Mouse (Mus musculus) midbrain, postnatal 0 days (tissue): ENCODE measurements around the gene Pnmt. TPM values are rescaled to one million over a fixed set of nuclear protein-coding genes. Genes with fewer than 3 reads are reported as not detected.
A peak's percentile ranks its signal among the peaks of the same experiment; 100 is the strongest.

Experiments used
- ATAC-seq: fragments of 200-750 bp; cut with Nextera tagmentation; 2 replicates; pipeline ENCODE4 v1.8.0; 2017; ENCODE audit warnings: moderate number of reproducible peaks, mild to moderate bottlenecking, moderate TSS enrichment, moderate library complexity; ENCODE audit not compliant: low FRiP score
- DNase-seq: peaks from one replicate; pipeline ENCODE4 v3.0.0-alpha.2; 2015; ENCODE audit warnings: low spot score
- H3K27ac ChIP-seq: fragments of 300-500 bp; sonication (generic); 2 replicates; pipeline ENCODE4 v1.5.1; 2014; ENCODE audit warnings: low read depth, mild to moderate bottlenecking, low read length, mixed read lengths
- H3K27me3 ChIP-seq: fragments of 300-500 bp; sonication (generic); 2 replicates; pipeline ENCODE4 v1.6.1; 2014; ENCODE audit warnings: low read length, control low read depth, mixed read lengths; ENCODE audit not compliant: insufficient read depth
- H3K36me3 ChIP-seq: fragments of 300-500 bp; sonication (generic); 2 replicates; pipeline ENCODE4 v1.6.1; 2014; ENCODE audit warnings: low read length, control low read depth, mixed read lengths; ENCODE audit not compliant: insufficient read depth
- H3K4me1 ChIP-seq: fragments of 300-500 bp; sonication (generic); 2 replicates; pipeline ENCODE4 v1.6.1; 2014; ENCODE audit warnings: mild to moderate bottlenecking, control low read depth, antibody characterized with exemption, low read length, mixed read lengths; ENCODE audit not compliant: insufficient read depth
- H3K4me2 ChIP-seq: fragments of 300-500 bp; sonication (generic); 2 replicates; pipeline ENCODE4 v1.6.1; 2014; ENCODE audit warnings: low read depth, mild to moderate bottlenecking, low read length, mixed read lengths; ENCODE audit not compliant: poor library complexity, severe bottlenecking
- H3K4me3 ChIP-seq: fragments of 300-500 bp; sonication (generic); 2 replicates; pipeline ENCODE4 v1.5.1; 2014; ENCODE audit warnings: low read depth, mild to moderate bottlenecking, low read length, moderate library complexity
- H3K9ac ChIP-seq: fragments of 300-500 bp; sonication (generic); replicated peaks from 2 replicates; pipeline ENCODE4 v1.6.1; 2014; ENCODE audit warnings: mild to moderate bottlenecking, low read length, moderate library complexity, mixed read lengths; ENCODE audit not compliant: poor library complexity, severe bottlenecking
- H3K9me3 ChIP-seq: fragments of 300-500 bp; sonication (generic); 2 replicates; pipeline ENCODE4 v1.6.1; 2016; ENCODE audit warnings: low read length, control low read depth
- CTCF ChIP-seq: IDR thresholded peaks from 2 replicates; pipeline ENCODE4 v1.5.1; 2016; ENCODE audit warnings: antibody characterized with exemption, mild to moderate bottlenecking
- WGBS: fragments of 180-500 bp; shearing (Covaris S2); extraction: QIAGEN DNeasy Blood & Tissue Kit; methylation state at CpG from one replicate; pipeline ENCODE4 v1.1.7; 2014; 5-methylcytosine and 5-hydroxymethylcytosine counted together
- polyA plus RNA-seq: library from polyadenylated mRNA; unstranded; fragments of >200 nt; fragmentation: Nextera tagmentation; extraction: Ambion mirVana; gene quantifications from 2 replicates; pipeline ENCODE4 v1.2.1, GENCODE M21; 2015
- total RNA-seq: library from RNA; depleted of rRNA; stranded (reverse); fragments of >200 nt; gene quantifications from 2 replicates; pipeline ENCODE4 v1.2.3, GENCODE M21; 2014

The Pnmt gene
- total and polyA plus RNA-seq, 2 experiments from 2014 or later, result 3.4 to 4.3 TPM

- DNase-seq (no peak), ATAC-seq (no peak)
- H3K9ac ChIP-seq, result peak within 1 kb of the TSS; percentile 40
- under 1% methylated on average over 39 of the region's 55 CpGs for WGBS
- H3K36me3 ChIP-seq, result no peaks in the 10 kb centered on the region
- no peak within 1 kb of the TSS for H3K27ac ChIP-seq
- TF ChIP-seq CTCF, result no peak
- no peaks in the 10 kb centered on the region for H3K9me3 ChIP-seq
- no peaks in the 10 kb centered on the region for H3K4me1 ChIP-seq
- H3K27me3 ChIP-seq, result peaks cover 58% of the 10 kb centered on the region
- peak within 1 kb of the TSS; percentile 90 for H3K4me2 ChIP-seq
- H3K4me3 ChIP-seq, result peak within 1 kb of the TSS; percentile 53
These were observed 37.9 kb upstream of the Pnmt start, which contains the start of gene Ppp1r1b for GRCm38 (mm10) chr11:98348083-98348961. Ppp1r1b (plus strand) TSS chr11:98348404.

GRCm38 (mm10) chr11:98349308-98349707 lies 36.9 kb upstream of the Pnmt start:
- H3K27me3 ChIP-seq, result peaks cover 58% of the 10 kb centered on the region
- no peak overlapping the region for H3K9ac ChIP-seq
- DNase-seq, result no peak
- H3K36me3 ChIP-seq, result no peaks in the 10 kb centered on the region
- H3K4me2 ChIP-seq, result peak overlapping the region; percentile 90
- H3K9me3 ChIP-seq, result no peaks in the 10 kb centered on the region
- WGBS, result 4% methylated on average over 9 of the region's 9 CpGs
- no peak overlapping the region for H3K27ac ChIP-seq
- TF ChIP-seq CTCF, result no peak
- no peak overlapping the region for H3K4me3 ChIP-seq
- no peak for ATAC-seq
- no peaks in the 10 kb centered on the region for H3K4me1 ChIP-seq

- H3K4me2 ChIP-seq, result no peak overlapping the region
- H3K27ac ChIP-seq, result no peak overlapping the region
- H3K27me3 ChIP-seq, result peaks cover 41% of the 10 kb centered on the region
- H3K9me3 ChIP-seq, result no peaks in the 10 kb centered on the region
- H3K4me1 ChIP-seq, result no peaks in the 10 kb centered on the region
- 76% methylated on average over 18 of the region's 18 CpGs for WGBS
- no peak overlapping the region for H3K9ac ChIP-seq
- ATAC-seq (no peak), DNase-seq (no peak)
- H3K4me3 ChIP-seq, result no peak overlapping the region
- TF ChIP-seq CTCF, result no peak
- no peaks in the 10 kb centered on the region for H3K36me3 ChIP-seq
These were observed 33.8 kb upstream of the Pnmt start for GRCm38 (mm10) chr11:98352272-98352990.

GRCm38 (mm10) chr11:98353651-98354211 lies 32.5 kb upstream of the Pnmt start:
- Histone ChIP-seq H3K9me3 (no peaks in the 10 kb centered on the region), H3K27ac (no peak overlapping the region), H3K36me3 (no peaks in the 10 kb centered on the region), H3K4me1 (0 out of 2 replicates have a peak, but pooled peaks cover 3% of the 10 kb centered on the region), H3K4me3 (no peak overlapping the region), H3K9ac (no peak overlapping the region), H3K4me2 (no peak overlapping the region), H3K27me3 (peaks cover 33% of the 10 kb centered on the region)
- WGBS, result 39% methylated on average over 8 of the region's 8 CpGs
- DNase-seq (no peak), ATAC-seq (no peak)
- no peak for TF ChIP-seq CTCF

- WGBS, result 66% methylated on average over 14 of the region's 14 CpGs
- Histone ChIP-seq H3K4me1 (peaks cover 6% of the 10 kb centered on the region), H3K36me3 (no peaks in the 10 kb centered on the region), H3K4me3 (no peak overlapping the region), H3K27me3 (peaks cover 27% of the 10 kb centered on the region), H3K27ac (no peak overlapping the region), H3K9ac (no peak overlapping the region), H3K4me2 (no peak overlapping the region), H3K9me3 (no peaks in the 10 kb centered on the region)
- TF ChIP-seq CTCF, result no peak
- ATAC-seq, result no peak
- no peak for DNase-seq
These were observed 31.8 kb upstream of the Pnmt start for GRCm38 (mm10) chr11:98354445-98354844.
